Mouse (Mus musculus) erythroblast, embryonic 14.5 days (primary cell): Measurements from ENCODE around the gene Cox15.

ENCODE experiments used
- GATA1 ChIP-seq: IDR thresholded peaks from 2 replicates; pipeline ENCODE4 v1.6.1; 2012; ENCODE audit warnings: low read length, inconsistent platforms, mixed read lengths
- TAL1 ChIP-seq: IDR thresholded peaks from 3 replicates; pipeline ENCODE4 v1.6.1; 2012; ENCODE audit warnings: low read length, inconsistent platforms, mixed read lengths

- no peak for TF ChIP-seq GATA1
- TF ChIP-seq TAL1 = no peak
Measured at GRCm38 (mm10) chr19:43731157-43731556, 21.6 kb downstream of the Cox15 start.
